Mouse (Mus musculus): Measurements from ENCODE around the gene Aldh18a1.

GRCm38 (mm10) chr19:40526367-40527014 is 61.8 kb downstream of the Aldh18a1 start:
- TF ChIP-seq POLR2A (IDR thresholded peaks at IDR 0.05; ENCODE audit: control insufficient read depth in 1 of 2, insufficient read depth in 1 of 2, low read depth in 1 of 2, low read length in 2 of 2, poor library complexity in 1 of 2): no peak
- no peak for TF ChIP-seq SIN3A (IDR thresholded peaks at IDR 0.05; ENCODE audit: low read length)
- no peak for TF ChIP-seq EP300 (IDR thresholded peaks at IDR 0.05; ENCODE audit: low read depth in 1 of 2, low read length in 2 of 2)
- no peak for TF ChIP-seq CTCF (IDR thresholded peaks at IDR 0.05 in 2 of 3, conservative IDR thresholded peaks at IDR 0.05 in 1 of 3; ENCODE audit: control insufficient read depth in 1 of 3, insufficient read depth in 1 of 3, low read depth in 2 of 3, low read length in 3 of 3, poor library complexity in 1 of 3, severe bottlenecking in 1 of 3)
- no peak for TF ChIP-seq MYC (IDR thresholded peaks at IDR 0.05; ENCODE audit: low read depth, low read length)
- TF ChIP-seq ZC3H11A (IDR thresholded peaks at IDR 0.05; ENCODE audit: low read depth, low read length): no peak
- TF ChIP-seq USF2 (IDR thresholded peaks at IDR 0.05; ENCODE audit: borderline replicate concordance in 1 of 2, insufficient read depth in 1 of 2, low read depth in 1 of 2, low read length in 2 of 2): no peak
- TF ChIP-seq RAD21 (IDR thresholded peaks at IDR 0.05; ENCODE audit: low read depth, low read length): no peak
- no peak for TF ChIP-seq NRF1 (IDR thresholded peaks at IDR 0.05; ENCODE audit: insufficient read depth, low read depth, low read length, poor library complexity, severe bottlenecking)
- TF ChIP-seq SMC3 (IDR thresholded peaks at IDR 0.05; ENCODE audit: low read depth, low read length): no peak
- no peak for TF ChIP-seq ELF1 (IDR thresholded peaks at IDR 0.05; ENCODE audit: low read depth, low read length)
- no peak for TF ChIP-seq MXI1 (IDR thresholded peaks at IDR 0.05; ENCODE audit: low read depth, low read length)
- TF ChIP-seq CHD1 (IDR thresholded peaks at IDR 0.05; ENCODE audit: low read depth, low read length): no peak
- TF ChIP-seq NELFE (IDR thresholded peaks at IDR 0.05; ENCODE audit: low read depth, low read length): no peak

Data from MEL (cell line).